ENCODE assay signal across 23 mouse cellular contexts in genomic region chr17:48107862-48108261, GRCm38 (mm10). TPM values are rescaled to one million over a fixed set of nuclear protein-coding genes. Genes with fewer than 3 reads are reported as not detected.
DNase-seq lines count a peak whose midpoint lies in the region; TF ChIP-seq lines count a peak whose summit lies in the region.
"Had no signal": no experiment of that assay in that cellular context is flagged by ENCODE, and none has a peak within 500 bp of the region (broad histone marks: within the 10 kb centered on the region; RNA-seq: fewer than 3 reads in every experiment).

No protein-coding gene starts in this region.

- H3K27ac ChIP-seq in left cerebral cortex, adult 2 months, result no peak overlapping the region
- H3K27ac ChIP-seq: embryonic facial prominence, embryonic 12.5 days; hindbrain, embryonic 12.5 days; intestine, embryonic 15.5 days; limb, embryonic 12.5 days; liver, embryonic 14.5 days; neural tube, embryonic 15.5 days; stomach, embryonic 15.5 days had no signal

- peak; percentile 31 for DNase-seq in left cerebral cortex, postnatal 4 days
- DNase-seq in left cerebral cortex, adult 2 months (ENCODE audit: extremely low spot score in 1 of 2, low spot score in 2 of 2), result no peak
- DNase-seq in thymus, postnatal 4 days, result peak; percentile 29
- no peak for DNase-seq in thymus, postnatal 25 days
- DNase-seq in ZHBTc4 (ENCODE audit: low read depth, low spot score), result peak; percentile 16
- no peak for DNase-seq in kidney, adult 18-20 months
- DNase-seq in right cerebral cortex, postnatal 25 days, result no peak
- DNase-seq: cerebellum, adult 18-20 months; gastrocnemius, postnatal 14 days; lung, postnatal 14 days; right cerebral cortex, postnatal 4 days had no signal

- intact Hi-C loops in left cerebral cortex, postnatal 4 days (cut with DNase I), result no loop called here
- intact Hi-C loops in left cerebral cortex, adult 2 months (cut with DNase I), result no loop called here

- no peak overlapping the region for H3K4me3 ChIP-seq in left cerebral cortex, adult 2 months
- H3K4me3 ChIP-seq: embryonic facial prominence, embryonic 12.5 days; hindbrain, embryonic 12.5 days; intestine, embryonic 15.5 days; limb, embryonic 12.5 days; megakaryocyte, embryonic 14.5 days; myocyte; neural tube, embryonic 15.5 days; stomach, embryonic 15.5 days had no signal

- TF ChIP-seq CTCF in left cerebral cortex, adult 2 months (IDR thresholded peaks at IDR 0.05), result no peak; the same call in 1 of the 2 replicates

RNA-seq across cellular contexts. Expression of gene 1700067P10Rik, which starts 18.7 kb away (rescaled TPM):
- total RNA-seq in left cerebral cortex, postnatal 4 days (2021), result not detected
- total RNA-seq in left cerebral cortex, adult 2 months (2021), result not detected
- total RNA-seq: common myeloid progenitor, adult 5-6 weeks; gastrocnemius, postnatal 14 days; heart, adult 8-10 months; left cerebral cortex, adult 8-10 months had no signal

RNA-seq across cellular contexts. Expression of gene 9830107B12Rik, which starts 38.2 kb away (rescaled TPM):
- not detected for total RNA-seq in left cerebral cortex, postnatal 4 days (2021)
- total RNA-seq in left cerebral cortex, adult 2 months (2021), result not detected
- total RNA-seq: heart, adult 8-10 months had no signal

RNA-seq across cellular contexts. Expression of gene A530064D06Rik, which starts 59.2 kb away (rescaled TPM):
- total RNA-seq in left cerebral cortex, postnatal 4 days (2021), result not detected
- total RNA-seq in left cerebral cortex, adult 2 months (2021), result not detected
- total RNA-seq: gastrocnemius, postnatal 14 days; left cerebral cortex, adult 8-10 months had no signal

Comparison
In these comparisons a context has a peak if more than half of its experiments do, and no peak if none do; other contexts are left out.
1. DNase-seq: peak in left cerebral cortex, postnatal 4 days (single experiment), thymus, postnatal 4 days (single experiment) and ZHBTc4 (single experiment); none in left cerebral cortex, adult 2 months (0 of 2), thymus, postnatal 25 days (single experiment), kidney, adult 18-20 months (single experiment) and right cerebral cortex, postnatal 25 days (single experiment).